Mouse (Mus musculus) mouse trophoblast stem cell (cell line): ENCODE data around the gene Ch25h.

Experiments
- in situ Hi-C, 2 experiments: fragments of 300-500 bp; cut with MseI, MboI; formaldehyde crosslinking; loops; 2 replicates in 1 of 2; 3 replicates in 1 of 2; pipeline ENCODE4 v1.15.1; 2025

Gene Ch25h

GRCm38 (mm10) chr19:34474991-34475971, at the start of gene Ch25h:
Gene Ch25h, minus strand, starts transcription at chr19:34475164.
- in situ Hi-C loops: loop anchor here (10.0 to 25.0 kb wide), 2 partner anchors 140 to 238 kb away; no protein-coding TSS in a partner anchor

GRCm38 (mm10) chr19:34524646-34525045, 49.7 kb upstream of the Ch25h start:
- in situ Hi-C loops: no loop called here

GRCm38 (mm10) chr19:34523106-34523725, 48.3 kb upstream of the Ch25h start:
- in situ Hi-C loops: no loop called here

- in situ Hi-C loops: no loop called here
These were observed 47.0 kb upstream of the Ch25h start for GRCm38 (mm10) chr19:34521978-34522377.

GRCm38 (mm10) chr19:34521361-34521760, 46.4 kb upstream of the Ch25h start:
- in situ Hi-C loops: no loop called here

GRCm38 (mm10) chr19:34520051-34520450, 45.1 kb upstream of the Ch25h start:
- in situ Hi-C loops: no loop called here

GRCm38 (mm10) chr19:34519646-34520045, 44.7 kb upstream of the Ch25h start:
- in situ Hi-C loops: no loop called here

GRCm38 (mm10) chr19:34518786-34519185, 43.8 kb upstream of the Ch25h start:
- in situ Hi-C loops: no loop called here

- in situ Hi-C loops: no loop called here
These were observed 43.0 kb upstream of the Ch25h start for GRCm38 (mm10) chr19:34517812-34518594.

- in situ Hi-C loops: no loop called here
These were observed 42.2 kb upstream of the Ch25h start for GRCm38 (mm10) chr19:34517197-34517596.

GRCm38 (mm10) chr19:34516346-34516745, 41.4 kb upstream of the Ch25h start:
- in situ Hi-C loops: no loop called here

GRCm38 (mm10) chr19:34515681-34516080, 40.7 kb upstream of the Ch25h start:
- in situ Hi-C loops: no loop called here

- in situ Hi-C loops: no loop called here
These were observed 36.6 kb upstream of the Ch25h start for GRCm38 (mm10) chr19:34511528-34511927.

GRCm38 (mm10) chr19:34510717-34511116, 35.8 kb upstream of the Ch25h start:
- in situ Hi-C loops: no loop called here

GRCm38 (mm10) chr19:34505161-34505721, 30.3 kb upstream of the Ch25h start:
- in situ Hi-C loops: no loop called here

- in situ Hi-C loops: no loop called here
These were observed 25.8 kb upstream of the Ch25h start for GRCm38 (mm10) chr19:34500763-34501162.

GRCm38 (mm10) chr19:34496353-34496752, 21.4 kb upstream of the Ch25h start:
- in situ Hi-C loops: loop anchor here in 1 of 2 experiments (25.0 kb wide), 1 partner anchor 259 kb away; no protein-coding TSS in a partner anchor

GRCm38 (mm10) chr19:34493859-34494258, 18.9 kb upstream of the Ch25h start:
- in situ Hi-C loops: loop anchor here in 1 of 2 experiments (25.0 kb wide), 1 partner anchor 257 kb away; no protein-coding TSS in a partner anchor

GRCm38 (mm10) chr19:34483547-34483946, 8.6 kb upstream of the Ch25h start:
- in situ Hi-C loops: loop anchor here in 1 of 2 experiments (25.0 kb wide), 1 partner anchor 246 kb away; no protein-coding TSS in a partner anchor

GRCm38 (mm10) chr19:34474228-34474990, 555 bp downstream of the Ch25h start:
- in situ Hi-C loops: loop anchor here in 1 of 2 experiments (10.0 kb wide), 1 partner anchor 140 kb away; no protein-coding TSS in a partner anchor
